8 mouse cellular contexts compared by ENCODE assay signal in the genomic region with DNA sequence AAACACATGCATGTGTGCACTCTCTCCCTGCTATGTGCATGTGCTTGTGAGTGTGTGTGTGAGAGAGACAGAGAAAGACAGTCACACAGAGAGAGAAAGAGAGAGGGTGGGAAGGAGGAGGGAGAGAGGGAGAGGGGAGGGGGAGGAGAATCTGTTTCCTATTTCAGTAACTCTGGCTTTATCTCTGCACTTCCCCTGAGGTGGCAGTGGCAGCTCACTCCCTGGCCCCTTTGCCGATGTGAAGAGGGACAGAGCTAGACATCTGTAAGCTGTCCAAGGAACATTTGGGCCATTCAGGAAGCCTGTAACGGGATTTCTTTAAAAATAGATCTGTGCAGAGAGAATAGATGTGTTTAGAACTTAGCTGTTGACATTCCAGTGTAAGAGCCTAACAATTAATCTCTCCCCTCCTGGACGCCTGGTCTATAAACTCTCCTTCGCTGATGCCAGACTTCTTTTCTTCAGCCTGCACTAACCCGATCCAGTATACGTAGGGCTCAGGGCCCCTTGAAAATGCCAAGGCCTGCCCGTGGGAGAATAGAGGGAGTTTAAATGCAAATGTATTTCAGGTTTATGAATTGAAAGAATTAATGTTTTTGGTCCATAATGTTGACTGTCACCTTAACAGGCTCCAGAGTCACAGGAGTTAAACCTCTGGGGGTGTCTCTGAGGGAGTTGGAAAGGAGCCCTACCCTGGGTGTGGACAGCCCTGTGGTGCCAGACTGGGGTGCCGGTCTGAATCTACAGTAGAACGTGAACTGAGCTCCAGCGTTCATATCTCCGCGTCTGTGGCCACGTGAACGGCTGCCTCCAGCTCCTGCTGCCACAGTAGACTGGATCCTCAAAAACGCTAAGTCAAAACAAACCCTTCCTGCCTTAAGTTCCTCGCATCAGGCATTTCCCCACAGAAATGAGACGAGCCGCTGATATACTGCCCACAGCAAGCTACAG.
DNase-seq lines count a peak whose midpoint lies in the region; ATAC-seq and TF ChIP-seq lines count a peak whose summit lies in the region.

No protein-coding gene starts in this region.

- no peak overlapping the region for H3K4me3 ChIP-seq in forebrain, embryonic 13.5 days
- H3K4me3 ChIP-seq in forebrain, embryonic 15.5 days = no peak overlapping the region
- no peak overlapping the region for H3K4me3 ChIP-seq in lung, embryonic 15.5 days
- H3K4me3 ChIP-seq in lung, adult 2 months (replicated peaks; ENCODE audit: extremely low read depth, low read depth, low read length) = no peak overlapping the region
- peak overlapping the region; percentile 35 for H3K4me3 ChIP-seq in heart, embryonic 10.5 days

- H3K27me3 ChIP-seq in forebrain, embryonic 13.5 days = no peaks in the 10 kb centered on the region
- no peaks in the 10 kb centered on the region for H3K27me3 ChIP-seq in forebrain, embryonic 15.5 days
- H3K27me3 ChIP-seq in lung, embryonic 15.5 days = no peaks in the 10 kb centered on the region
- H3K27me3 ChIP-seq in heart, embryonic 10.5 days (ENCODE audit: insufficient read depth, poor library complexity, severe bottlenecking) = no peaks in the 10 kb centered on the region

- peak; percentile 36; the same call in 1 of the 2 replicates for ATAC-seq in forebrain, embryonic 13.5 days
- ATAC-seq in forebrain, embryonic 15.5 days (replicated peaks) = no peak
- ATAC-seq in lung, embryonic 15.5 days (ENCODE audit: borderline replicate concordance, extremely low read depth, low FRiP score, low TSS enrichment) = peak; percentile 55; the same call in 1 of the 2 replicates

- 55% methylated on average over 18 of the region's 18 CpGs for WGBS in forebrain, embryonic 13.5 days
- WGBS in forebrain, embryonic 15.5 days = 48% methylated on average over 18 of the region's 18 CpGs
- WGBS in lung, embryonic 15.5 days = 24% methylated on average over 18 of the region's 18 CpGs
- WGBS in lung, adult 2 months = 21% methylated on average over 18 of the region's 18 CpGs
- WGBS in heart, embryonic 10.5 days = 15% methylated on average over 18 of the region's 18 CpGs

- TF ChIP-seq CTCF in lung, adult 2 months (IDR thresholded peaks at IDR 0.05; ENCODE audit: insufficient read depth, low read length) = no peak

- H3K9ac ChIP-seq in forebrain, embryonic 13.5 days = no peak overlapping the region
- no peak overlapping the region for H3K9ac ChIP-seq in forebrain, embryonic 15.5 days (replicated peaks)
- H3K9ac ChIP-seq in lung, embryonic 15.5 days = no peak overlapping the region

- TF ChIP-seq POLR2A in lung, adult 2 months (IDR thresholded peaks at IDR 0.05; ENCODE audit: borderline replicate concordance, extremely low read depth, low read depth, low read length) = no peak

- H3K27ac ChIP-seq in forebrain, embryonic 13.5 days = no peak overlapping the region
- no peak overlapping the region for H3K27ac ChIP-seq in forebrain, embryonic 15.5 days (replicated peaks)
- peak overlapping the region; percentile 7; the same call in 1 of the 2 replicates for H3K27ac ChIP-seq in lung, embryonic 15.5 days
- peak overlapping the region; percentile 84 for H3K27ac ChIP-seq in heart, embryonic 10.5 days

- peaks cover 22% of the 10 kb centered on the region for H3K4me1 ChIP-seq in forebrain, embryonic 13.5 days
- peaks cover 21% of the 10 kb centered on the region for H3K4me1 ChIP-seq in forebrain, embryonic 15.5 days
- peaks cover 13% of the 10 kb centered on the region for H3K4me1 ChIP-seq in lung, embryonic 15.5 days
- no peaks in the 10 kb centered on the region; the same call in 1 of the 2 replicates for H3K4me1 ChIP-seq in lung, adult 2 months (ENCODE audit: control insufficient read depth, insufficient read depth, low read length)
- peaks cover 42% of the 10 kb centered on the region for H3K4me1 ChIP-seq in heart, embryonic 10.5 days

- no peaks in the 10 kb centered on the region for H3K36me3 ChIP-seq in forebrain, embryonic 13.5 days (ENCODE audit: poor library complexity, severe bottlenecking)
- no peaks in the 10 kb centered on the region for H3K36me3 ChIP-seq in forebrain, embryonic 15.5 days
- H3K36me3 ChIP-seq in lung, embryonic 15.5 days = no peaks in the 10 kb centered on the region
- H3K36me3 ChIP-seq in heart, embryonic 10.5 days = peaks cover 2% of the 10 kb centered on the region; the same call in 1 of the 2 replicates

- intact Hi-C loops in left cerebral cortex, postnatal 25 days (cut with DNase I) = no loop called here

- H3K9me3 ChIP-seq in forebrain, embryonic 13.5 days (replicated peaks) = no peaks in the 10 kb centered on the region
- no peaks in the 10 kb centered on the region for H3K9me3 ChIP-seq in forebrain, embryonic 15.5 days
- H3K9me3 ChIP-seq in lung, embryonic 15.5 days = no peaks in the 10 kb centered on the region
- H3K9me3 ChIP-seq in heart, embryonic 10.5 days = peaks cover 4% of the 10 kb centered on the region; the same call in 1 of the 2 replicates

- no peak overlapping the region for H3K4me2 ChIP-seq in forebrain, embryonic 13.5 days
- H3K4me2 ChIP-seq in forebrain, embryonic 15.5 days (replicated peaks) = no peak overlapping the region
- peak overlapping the region; percentile 35 for H3K4me2 ChIP-seq in lung, embryonic 15.5 days

- DNase-seq in lung, adult 2 months = no peak
- no peak for DNase-seq in heart, embryonic 10.5 days (ENCODE audit: low spot score)
- DNase-seq in lung, postnatal 36 days = peak; percentile 6
- DNase-seq in left cerebral cortex, postnatal 25 days (ENCODE audit: low spot score in 2 of 2) = no peak
- DNase-seq in left cerebral cortex, adult 8-10 months (ENCODE audit: low spot score in 2 of 2) = no peak

Comparison
In these comparisons a context has a peak if more than half of its experiments do, and no peak if none do; other contexts are left out.
1. H3K27ac ChIP-seq: peak in lung, embryonic 15.5 days (single experiment) and heart, embryonic 10.5 days (single experiment); none in forebrain, embryonic 13.5 days (single experiment) and forebrain, embryonic 15.5 days (single experiment).